Mouse (Mus musculus): ENCODE results near the gene Olfr1000. TPM values are rescaled to one million over a fixed set of nuclear protein-coding genes. Genes with fewer than 3 reads are reported as not detected.

Gene Olfr1000
- total RNA-seq (2023), result not detected

GRCm38 (mm10) chr2:85611803-85612202, at the start of gene Olfr1000:
Olfr1000 (minus strand) TSS chr2:85611903.

GRCm38 (mm10) chr2:85650604-85651003, 38.9 kb upstream of the Olfr1000 start, which contains the start of gene Olfr1002:
Olfr1002 (minus strand) TSS chr2:85650704.

GRCm38 (mm10) chr2:85588648-85589047, 23.1 kb downstream of the Olfr1000 start, which contains the start of gene Olfr998:
Olfr998 (plus strand) TSS chr2:85588948.

GRCm38 (mm10) chr2:85578915-85579314, 32.8 kb downstream of the Olfr1000 start, which contains the start of gene Olfr996:
Olfr996 (plus strand) TSS chr2:85579215.

Other genes starting within 250 kb of the Olfr1000 start
- gene Olfr988, start 248.7 kb downstream of the Olfr1000 start, total RNA-seq (2023), result not detected
- gene Olfr992, start 202.4 kb downstream of the Olfr1000 start, total RNA-seq (2023), result not detected
- gene Olfr993, start 197.0 kb downstream of the Olfr1000 start, total RNA-seq (2023), result not detected
- not detected for gene Olfr994, start 175.5 kb downstream of the Olfr1000 start, total RNA-seq (2023)
- gene Olfr995, start 168.3 kb downstream of the Olfr1000 start, total RNA-seq (2023), result not detected
- not detected for gene 4833423E24Rik, start 92.9 kb downstream of the Olfr1000 start, total RNA-seq (2023)
- gene Olfr996, start 32.7 kb downstream of the Olfr1000 start, total RNA-seq (2023), result not detected
- not detected for gene Olfr998, start 23.0 kb downstream of the Olfr1000 start, total RNA-seq (2023)
- not detected for gene Olfr1002, start 38.8 kb upstream of the Olfr1000 start, total RNA-seq (2023)
- gene Olfr154, start 52.6 kb upstream of the Olfr1000 start, total RNA-seq (2023), result not detected
- not detected for gene Olfr1006, start 66.9 kb upstream of the Olfr1000 start, total RNA-seq (2023)
- gene Olfr1008, start 77.5 kb upstream of the Olfr1000 start, total RNA-seq (2023), result not detected
- gene Olfr1009, start 103.5 kb upstream of the Olfr1000 start, total RNA-seq (2023), result not detected
- gene Olfr1012, start 150.9 kb upstream of the Olfr1000 start, total RNA-seq (2023), result not detected
- not detected for gene Olfr1013, start 155.2 kb upstream of the Olfr1000 start, total RNA-seq (2023)
- gene Olfr1014, start 160.8 kb upstream of the Olfr1000 start, total RNA-seq (2023), result not detected
- gene Olfr1015, start 170.1 kb upstream of the Olfr1000 start, total RNA-seq (2023), result not detected
- gene Olfr1016, start 190.6 kb upstream of the Olfr1000 start, total RNA-seq (2023), result not detected
- gene Olfr1018, start 206.6 kb upstream of the Olfr1000 start, total RNA-seq (2023), result not detected
- gene Olfr1019, start 233.6 kb upstream of the Olfr1000 start, total RNA-seq (2023), result not detected
- gene Olfr1020, start 235.1 kb upstream of the Olfr1000 start, total RNA-seq (2023), result not detected

Data from T-cell, adult 66 days (primary cell).